Mouse (Mus musculus) thymus, adult 2 months (tissue): ENCODE results near the gene Hormad1. TPM values are rescaled to one million over a fixed set of nuclear protein-coding genes. Genes with fewer than 3 reads are reported as not detected.

Experiments used
- DNase-seq: peaks from one replicate; pipeline ENCODE4 v3.0.0; 2021
- H3K27ac ChIP-seq: fragments of 200-500 bp; 2 replicates; pipeline ENCODE4 v1.5.1; 2012; ENCODE audit warnings: low read length, control low read depth; ENCODE audit not compliant: control insufficient read depth, insufficient read depth
- H3K27me3 ChIP-seq: fragments of 200-500 bp; 2 replicates; pipeline ENCODE4 v1.6.1; 2012; ENCODE audit warnings: mild to moderate bottlenecking, low read length, moderate library complexity, mixed read lengths; ENCODE audit not compliant: control insufficient read depth, insufficient read depth
- H3K36me3 ChIP-seq: fragments of 200-500 bp; 2 replicates; pipeline ENCODE4 v1.6.1; 2012; ENCODE audit warnings: mild to moderate bottlenecking, low read length, moderate library complexity; ENCODE audit not compliant: control insufficient read depth, insufficient read depth
- H3K4me1 ChIP-seq: fragments of 200-500 bp; replicated peaks from 2 replicates; pipeline ENCODE4 v1.6.1; 2012; ENCODE audit warnings: low read length; ENCODE audit not compliant: control insufficient read depth, insufficient read depth
- H3K4me3 ChIP-seq: fragments of 200-500 bp; 2 replicates; pipeline ENCODE4 v1.5.1; 2012; ENCODE audit warnings: mild to moderate bottlenecking, low read length, control low read depth, moderate library complexity; ENCODE audit not compliant: control insufficient read depth, insufficient read depth
- CTCF ChIP-seq: fragments of 200-500 bp; IDR thresholded peaks from 2 replicates; pipeline ENCODE4 v1.5.1; 2012; ENCODE audit warnings: mild to moderate bottlenecking, control low read depth, low read length, moderate library complexity, borderline replicate concordance; ENCODE audit not compliant: control insufficient read depth, poor library complexity, insufficient read depth; ENCODE audit errors: extremely low read depth
- POLR2A ChIP-seq: fragments of 200-500 bp; IDR thresholded peaks from 2 replicates; pipeline ENCODE4 v1.6.1; 2012; ENCODE audit warnings: mild to moderate bottlenecking, low read length, control low read depth, moderate library complexity; ENCODE audit not compliant: control insufficient read depth, poor library complexity, insufficient read depth; ENCODE audit errors: extremely low read depth
- WGBS: fragments of 180-500 bp; shearing (Covaris S2); methylation state at CpG from one replicate; pipeline ENCODE4 v1.1.7; 2018; 5-methylcytosine and 5-hydroxymethylcytosine counted together
- polyA plus RNA-seq: library from polyadenylated mRNA; depleted of rRNA; stranded (reverse); fragments of >200 nt; gene quantifications from 2 replicates; pipeline ENCODE4 v1.2.3, GENCODE M21; 2012

Gene Hormad1
- polyA plus RNA-seq, 1 experiment, result not detected

DNA sequence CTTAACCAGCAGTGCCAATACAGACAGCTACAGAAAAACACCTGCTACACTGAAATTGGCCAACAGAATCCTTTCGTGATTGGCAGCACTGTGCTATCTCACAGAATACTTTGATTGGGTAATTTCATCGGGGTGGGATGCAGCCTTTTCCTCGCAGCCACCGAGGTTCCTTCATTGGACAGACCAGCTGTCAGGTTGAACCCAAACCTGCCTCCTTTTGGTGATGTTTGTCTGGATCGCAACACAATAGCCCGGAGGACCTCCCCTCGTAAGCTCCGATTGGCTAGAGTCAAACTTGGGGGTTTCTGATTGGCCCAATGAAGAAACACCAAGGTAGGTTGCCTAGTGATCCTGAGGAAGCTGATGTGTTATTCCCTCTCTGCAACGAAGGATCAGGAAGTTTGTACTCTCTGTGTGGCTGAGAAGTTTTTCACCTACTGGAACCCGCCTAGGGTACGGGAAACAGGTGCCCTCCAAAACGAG, 29.2 kb downstream of the Hormad1 start, which contains the start of gene Golph3l:
Gene Golph3l, plus strand, starts transcription at position 331 of the 483 bp plus-strand sequence.
- 0% methylated on average over 12 of the region's 12 CpGs for WGBS
- Histone ChIP-seq H3K27ac (peak within 1 kb of the TSS; percentile 51), H3K4me3 (peak within 1 kb of the TSS; percentile 96), H3K36me3 (peaks cover 16% of the 10 kb centered on the region), H3K27me3 (no peaks in the 10 kb centered on the region), H3K4me1 (no peaks in the 10 kb centered on the region)
- TF ChIP-seq CTCF (no peak), POLR2A (no peak)
- peak; percentile 96 for DNase-seq

DNA sequence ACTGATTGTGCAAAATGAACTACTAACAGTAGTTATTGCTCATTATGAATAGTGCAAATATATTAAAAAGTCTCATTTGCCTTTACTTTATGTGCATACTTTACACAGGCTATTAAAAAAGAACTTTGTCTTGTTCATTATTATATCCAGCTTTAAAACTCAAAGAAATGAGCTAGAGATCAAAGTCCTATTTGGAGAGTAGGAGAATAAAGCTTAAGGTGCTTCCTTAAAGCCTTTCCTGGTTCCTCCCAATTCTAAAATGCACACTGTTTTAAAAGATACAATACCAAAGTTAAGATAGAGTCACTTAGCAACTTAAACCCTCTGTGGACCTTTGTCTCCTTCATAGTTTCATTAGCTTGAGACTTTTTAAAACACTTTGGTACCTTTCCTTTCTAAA, 39.3 kb downstream of the Hormad1 start:
- Histone ChIP-seq H3K27me3 (no peaks in the 10 kb centered on the region), H3K4me1 (no peaks in the 10 kb centered on the region), H3K4me3 (no peak overlapping the region), H3K27ac (no peak overlapping the region), H3K36me3 (peaks cover 32% of the 10 kb centered on the region)
- DNase-seq, result no peak
- TF ChIP-seq CTCF, result no peak
- no peak for TF ChIP-seq POLR2A

DNA sequence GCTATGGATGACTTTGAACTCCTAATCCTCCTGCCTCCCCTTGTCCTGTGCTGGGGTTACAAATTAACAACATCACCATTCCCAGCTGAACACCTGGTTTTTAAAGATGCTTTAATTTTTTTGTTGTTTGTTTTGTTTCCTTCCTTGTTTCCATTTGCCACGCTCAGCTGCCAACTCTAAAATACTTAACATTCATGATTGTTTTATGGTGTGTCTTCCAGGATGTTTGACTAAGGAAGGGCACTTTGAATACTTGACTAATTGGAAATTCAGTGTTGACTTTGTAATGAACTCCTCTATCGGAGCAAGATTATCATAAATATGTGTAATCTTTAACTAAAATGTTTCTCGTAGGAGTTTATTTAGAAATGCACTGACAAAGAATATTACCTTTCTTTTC, 41.8 kb downstream of the Hormad1 start:
- no peak overlapping the region for H3K4me3 ChIP-seq
- H3K27ac ChIP-seq, result no peak overlapping the region
- no peaks in the 10 kb centered on the region for H3K27me3 ChIP-seq
- peaks cover 17% of the 10 kb centered on the region; the same call in 1 of the 2 replicates for H3K36me3 ChIP-seq
- TF ChIP-seq POLR2A (no peak), CTCF (no peak)
- no peaks in the 10 kb centered on the region for H3K4me1 ChIP-seq
- DNase-seq, result no peak
- WGBS, result 96% methylated on average over 3 of the region's 3 CpGs

DNA sequence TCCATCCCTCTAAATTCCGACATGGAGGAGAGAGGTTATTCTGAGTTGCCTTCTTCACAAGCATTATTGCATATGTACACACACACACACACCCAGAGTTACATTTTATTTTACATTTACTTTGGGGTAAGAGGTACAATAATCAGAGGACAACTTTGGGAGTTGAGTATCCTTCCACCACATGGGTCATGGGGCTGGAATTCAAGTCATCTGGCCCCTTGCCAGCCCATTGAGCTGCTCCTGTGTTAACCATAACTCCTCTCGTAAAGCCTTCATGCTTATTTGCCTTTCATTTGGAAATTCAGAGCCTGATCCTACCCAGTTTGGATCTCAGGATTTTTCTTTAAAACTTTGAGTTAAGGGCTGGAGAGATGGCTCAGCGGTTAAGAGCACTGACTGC, 46.6 kb downstream of the Hormad1 start:
- WGBS, result 98% methylated on average over 3 of the region's 3 CpGs

DNA sequence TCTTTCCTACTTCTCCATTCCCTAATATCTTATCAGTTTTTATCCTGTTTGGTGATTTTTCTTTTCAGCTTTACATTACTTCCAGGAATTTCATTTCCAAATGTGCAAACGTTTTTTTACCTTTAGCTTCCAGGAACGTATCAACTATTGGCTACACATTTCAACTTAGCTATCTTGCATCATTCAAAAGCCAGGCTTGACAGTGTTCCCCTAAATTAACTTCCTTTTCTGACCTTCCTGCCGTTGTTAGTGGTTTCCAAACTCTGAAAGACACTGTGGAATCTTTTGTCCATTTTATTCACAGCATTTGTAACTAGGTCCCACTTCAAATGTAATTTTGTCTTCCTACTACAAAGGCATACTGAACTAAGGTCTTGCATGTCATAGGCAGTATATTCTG, 49.7 kb downstream of the Hormad1 start:
- Histone ChIP-seq H3K36me3 (peaks cover 41% of the 10 kb centered on the region), H3K4me1 (no peaks in the 10 kb centered on the region), H3K27ac (no peak overlapping the region), H3K4me3 (no peak overlapping the region), H3K27me3 (no peaks in the 10 kb centered on the region)
- DNase-seq, result no peak
- no peak for TF ChIP-seq CTCF
- no peak for TF ChIP-seq POLR2A
- WGBS, result 65% methylated on average over 3 of the region's 3 CpGs

More for the DNA sequence above, 46.6 kb downstream of the Hormad1 start:
- no peaks in the 10 kb centered on the region for H3K27me3 ChIP-seq
- H3K4me3 ChIP-seq, result no peak overlapping the region
- no peak overlapping the region for H3K27ac ChIP-seq
- DNase-seq, result no peak
- no peak for TF ChIP-seq POLR2A
- TF ChIP-seq CTCF, result no peak
- no peaks in the 10 kb centered on the region for H3K4me1 ChIP-seq
- H3K36me3 ChIP-seq, result peaks cover 44% of the 10 kb centered on the region

DNA sequence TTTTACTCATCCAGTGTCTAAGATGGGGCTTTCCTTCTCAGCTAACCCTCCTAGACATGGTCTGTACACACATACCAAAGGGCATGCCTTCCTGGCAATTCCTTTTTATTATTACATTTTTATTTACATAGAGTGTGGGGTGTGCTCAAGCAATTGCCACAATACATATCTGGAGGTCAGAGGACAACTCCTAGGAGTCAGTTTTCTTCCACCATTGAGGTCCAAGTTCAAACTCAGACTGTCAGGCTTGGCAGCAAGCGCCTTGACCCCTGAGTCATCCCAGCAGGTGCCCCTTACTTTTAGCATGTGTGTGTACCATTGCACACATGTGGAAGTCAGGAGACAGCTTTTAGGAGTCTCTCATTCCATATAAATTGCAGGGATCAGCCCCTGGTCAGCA, 54.5 kb downstream of the Hormad1 start:
- no peaks in the 10 kb centered on the region for H3K4me1 ChIP-seq
- no peak overlapping the region for H3K4me3 ChIP-seq
- peaks cover 44% of the 10 kb centered on the region for H3K36me3 ChIP-seq
- DNase-seq, result no peak
- WGBS, result 100% methylated on average over 1 of the region's 1 CpGs
- no peak overlapping the region for H3K27ac ChIP-seq
- H3K27me3 ChIP-seq, result no peaks in the 10 kb centered on the region
- TF ChIP-seq CTCF (no peak), POLR2A (no peak)

DNA sequence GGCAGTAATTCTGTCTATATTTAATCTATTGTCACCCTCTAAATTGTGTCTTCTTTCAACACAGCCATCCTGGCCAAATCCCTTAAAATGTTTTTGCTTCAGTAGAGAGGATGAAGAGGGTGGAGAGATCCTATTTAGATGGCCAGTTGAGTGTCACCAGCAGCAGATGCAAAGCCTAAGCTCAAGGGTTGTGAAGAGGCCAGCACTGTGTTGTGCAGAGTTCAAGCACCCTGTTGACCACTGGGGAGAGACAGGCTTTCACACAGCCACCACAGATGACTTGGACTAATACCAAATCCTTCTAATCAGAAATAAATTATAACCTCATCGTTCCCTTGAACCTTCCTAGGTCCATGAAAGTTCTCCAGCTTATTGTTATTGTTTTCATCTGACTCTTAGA, 59.0 kb downstream of the Hormad1 start:
- Histone ChIP-seq H3K4me3 (no peak overlapping the region), H3K27ac (no peak overlapping the region), H3K4me1 (no peaks in the 10 kb centered on the region), H3K36me3 (peaks cover 35% of the 10 kb centered on the region), H3K27me3 (no peaks in the 10 kb centered on the region)
- TF ChIP-seq POLR2A, result no peak
- no peak for TF ChIP-seq CTCF
- 88% methylated on average over 1 of the region's 1 CpGs for WGBS
- DNase-seq, result no peak
